Mouse (Mus musculus) limb, embryonic 14.5 days (tissue): ENCODE data around the gene Car14. TPM values are rescaled to one million over a fixed set of nuclear protein-coding genes. Genes with fewer than 3 reads are reported as not detected.
A peak's percentile ranks its signal among the peaks of the same experiment; 100 is the strongest.
"Not testable (repeated sequence)": the region's sequence is repeated elsewhere in the genome, so short reads cannot be mapped to it uniquely, and the experiment has no call there.

ENCODE experiments used
- ATAC-seq: fragments of 200-750 bp; cut with Nextera tagmentation; 2 replicates; pipeline ENCODE4 v1.8.0; 2017; ENCODE audit warnings: low read depth, moderate number of reproducible peaks, moderate TSS enrichment; ENCODE audit not compliant: low FRiP score
- DNase-seq: peaks from one replicate; pipeline ENCODE4 v3.0.0-alpha.2; 2015; ENCODE audit warnings: low spot score
- H3K27ac ChIP-seq: fragments of 300-500 bp; sonication (generic); replicated peaks from 2 replicates; pipeline ENCODE4 v1.5.1; 2014; ENCODE audit warnings: low read depth, mild to moderate bottlenecking, low read length, moderate library complexity, mixed read lengths
- H3K27me3 ChIP-seq: fragments of 300-500 bp; sonication (generic); 2 replicates; pipeline ENCODE4 v1.6.1; 2014; ENCODE audit warnings: low read length, mixed read lengths; ENCODE audit not compliant: control insufficient read depth, insufficient read depth
- H3K36me3 ChIP-seq: fragments of 300-500 bp; sonication (generic); 2 replicates; pipeline ENCODE4 v1.6.1; 2014; ENCODE audit warnings: mild to moderate bottlenecking, low read length, moderate library complexity, mixed read lengths; ENCODE audit not compliant: control insufficient read depth, insufficient read depth
- H3K4me1 ChIP-seq: fragments of 300-500 bp; sonication (generic); 2 replicates; pipeline ENCODE4 v1.6.1; 2014; ENCODE audit warnings: antibody characterized with exemption, low read length, mixed read lengths; ENCODE audit not compliant: control insufficient read depth, insufficient read depth
- H3K4me2 ChIP-seq: fragments of 300-500 bp; sonication (generic); replicated peaks from 2 replicates; pipeline ENCODE4 v1.6.1; 2014; ENCODE audit warnings: low read depth, mild to moderate bottlenecking, low read length, moderate library complexity; ENCODE audit not compliant: severe bottlenecking
- H3K4me3 ChIP-seq: fragments of 300-500 bp; sonication (generic); replicated peaks from 2 replicates; pipeline ENCODE4 v1.5.1; 2014; ENCODE audit warnings: low read length
- H3K9ac ChIP-seq: fragments of 300-500 bp; sonication (generic); 2 replicates; pipeline ENCODE4 v1.6.1; 2014; ENCODE audit warnings: mild to moderate bottlenecking, low read depth, low read length, moderate library complexity; ENCODE audit not compliant: severe bottlenecking
- H3K9me3 ChIP-seq: fragments of 300-500 bp; sonication (generic); 2 replicates; pipeline ENCODE4 v1.6.1; 2016; ENCODE audit warnings: low read length; ENCODE audit not compliant: control insufficient read depth
- POLR2A ChIP-seq: fragments of 200-500 bp; IDR thresholded peaks from 2 replicates; pipeline ENCODE4 v1.8.0; 2012; ENCODE audit warnings: inconsistent platforms, mild to moderate bottlenecking, moderate library complexity, borderline replicate concordance; ENCODE audit not compliant: insufficient read depth, insufficient read length; ENCODE audit errors: extremely low read depth
- WGBS: fragments of 180-500 bp; shearing (Covaris S2); extraction: QIAGEN DNeasy Blood & Tissue Kit; methylation state at CpG from one replicate; pipeline ENCODE4 v1.1.7; 2014; 5-methylcytosine and 5-hydroxymethylcytosine counted together
- polyA plus RNA-seq, 2 experiments: library from polyadenylated mRNA; depleted of rRNA in 1 of 2; stranded (reverse) in 1 of 2; unstranded in 1 of 2; fragments of >200 nt; fragmentation: Nextera tagmentation in 1 of 2; extraction: Ambion mirVana in 1 of 2; gene quantifications; 2 replicates each; pipeline versions ENCODE4 v1.2.1 to v1.2.3; 2012 to 2014

The Car14 gene
- polyA plus RNA-seq, 2 experiments: 11.3 to 11.5 TPM

DNA sequence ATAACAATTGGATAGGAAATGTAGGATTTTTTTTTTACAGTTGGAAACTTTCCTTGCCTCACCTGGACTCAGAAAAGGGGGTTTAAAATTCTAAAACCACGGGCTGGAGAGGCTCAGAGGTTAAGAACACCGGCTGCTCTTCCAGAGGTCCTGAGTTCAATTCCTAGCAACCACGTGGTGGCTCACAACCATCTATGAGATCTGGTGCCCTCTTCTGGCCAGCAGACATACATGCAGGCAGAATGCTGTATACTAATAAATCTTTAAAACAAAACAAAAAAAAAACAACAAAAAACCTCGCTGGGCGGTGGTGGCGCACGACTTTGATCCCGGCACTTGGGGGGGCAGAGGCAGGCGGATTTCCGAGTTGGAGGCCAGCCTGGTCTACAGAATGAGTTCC lies 43.3 kb downstream of the Car14 start:
- Histone ChIP-seq H3K9me3 (no peaks in the 10 kb centered on the region), H3K27me3 (no peaks in the 10 kb centered on the region), H3K4me2 (no peak overlapping the region), H3K36me3 (peaks cover 25% of the 10 kb centered on the region), H3K4me3 (no peak overlapping the region), H3K9ac (no peak overlapping the region), H3K27ac (no peak overlapping the region), H3K4me1 (no peaks in the 10 kb centered on the region)
- ATAC-seq (no peak), DNase-seq (no peak)
- 80% methylated on average over 10 of the region's 10 CpGs for WGBS
- TF ChIP-seq POLR2A: no peak

DNA sequence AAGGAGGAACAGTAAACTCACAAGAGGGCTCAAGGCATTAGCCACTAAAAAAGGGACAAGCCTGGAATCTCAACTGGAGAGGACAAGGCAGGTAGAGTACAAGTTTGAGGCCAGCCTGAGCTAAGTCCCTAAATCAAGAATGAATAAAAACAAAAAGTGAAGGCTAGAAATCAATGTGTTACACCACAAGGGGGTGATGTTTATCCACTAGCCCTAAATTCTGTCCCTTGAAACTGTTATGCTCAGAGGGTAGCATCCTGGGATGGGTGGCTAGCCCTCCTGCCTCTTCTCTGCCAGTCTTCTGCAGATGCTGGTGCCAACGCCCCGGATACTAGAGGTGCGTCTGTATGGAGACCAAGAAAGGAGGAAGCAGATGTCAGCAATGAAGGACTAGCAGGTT lies 44.2 kb downstream of the Car14 start:
- WGBS: 90% methylated on average over 3 of the region's 3 CpGs
- ATAC-seq: no peak
- peaks cover 23% of the 10 kb centered on the region for H3K36me3 ChIP-seq

DNA sequence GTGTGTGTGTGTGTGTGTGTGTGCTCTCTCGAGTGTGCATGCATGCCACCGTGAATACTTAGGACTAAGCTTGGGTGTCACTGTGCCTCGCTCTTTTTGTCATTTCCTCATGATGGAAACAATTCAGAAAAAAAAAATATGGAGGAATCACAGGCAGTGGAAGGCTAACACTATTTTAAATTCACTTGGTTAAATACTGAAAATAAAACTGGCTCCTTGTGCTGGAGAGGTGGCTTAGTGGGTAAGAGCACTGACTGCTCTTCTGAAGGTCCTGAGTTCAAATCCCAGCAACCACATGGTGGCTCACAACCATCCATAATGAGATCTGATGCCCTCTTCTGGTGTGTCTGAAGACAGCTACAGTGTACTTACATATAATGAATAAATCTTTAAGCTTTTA lies 46.2 kb downstream of the Car14 start:
- H3K4me3 ChIP-seq, ATAC-seq, H3K4me2 ChIP-seq, H3K27me3 ChIP-seq, H3K4me1 ChIP-seq, DNase-seq, H3K27ac ChIP-seq, H3K9me3 ChIP-seq, H3K9ac ChIP-seq: not testable (repeated sequence)
- H3K36me3 ChIP-seq: peaks cover 12% of the 10 kb centered on the region
- WGBS: 78% methylated on average over 3 of the region's 3 CpGs

More for the DNA sequence above, 44.2 kb downstream of the Car14 start:
- Histone ChIP-seq H3K9ac (no peak overlapping the region), H3K27me3 (no peaks in the 10 kb centered on the region), H3K4me1 (no peaks in the 10 kb centered on the region), H3K9me3 (no peaks in the 10 kb centered on the region), H3K4me2 (no peak overlapping the region), H3K27ac (no peak overlapping the region), H3K4me3 (no peak overlapping the region)
- no peak for TF ChIP-seq POLR2A
- DNase-seq: no peak

DNA sequence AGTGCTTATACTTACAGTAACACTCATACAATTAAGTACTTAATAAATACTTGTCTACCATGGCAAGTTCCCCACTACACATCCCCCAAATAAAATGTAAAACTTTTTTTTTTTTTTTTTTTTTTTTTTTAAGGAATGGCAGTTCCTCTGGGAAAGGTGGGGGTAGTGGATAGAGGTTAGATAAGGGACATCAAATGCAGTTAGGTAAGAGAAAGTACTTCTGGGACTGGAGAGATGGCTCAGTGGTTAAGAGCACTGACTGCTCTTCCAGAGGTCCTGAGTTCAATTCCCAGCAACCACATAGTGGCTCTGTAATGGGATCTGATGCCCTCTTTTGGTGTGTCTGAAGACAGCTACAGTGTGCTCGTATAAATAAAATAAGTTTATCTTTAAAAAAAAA lies 47.4 kb downstream of the Car14 start:
- not testable (repeated sequence) for H3K9me3 ChIP-seq, H3K9ac ChIP-seq, ATAC-seq, H3K27ac ChIP-seq, H3K4me1 ChIP-seq, DNase-seq, H3K27me3 ChIP-seq, H3K4me3 ChIP-seq, H3K4me2 ChIP-seq
- H3K36me3 ChIP-seq: peaks cover 20% of the 10 kb centered on the region
- WGBS: 86% methylated on average over 1 of the region's 1 CpGs

DNA sequence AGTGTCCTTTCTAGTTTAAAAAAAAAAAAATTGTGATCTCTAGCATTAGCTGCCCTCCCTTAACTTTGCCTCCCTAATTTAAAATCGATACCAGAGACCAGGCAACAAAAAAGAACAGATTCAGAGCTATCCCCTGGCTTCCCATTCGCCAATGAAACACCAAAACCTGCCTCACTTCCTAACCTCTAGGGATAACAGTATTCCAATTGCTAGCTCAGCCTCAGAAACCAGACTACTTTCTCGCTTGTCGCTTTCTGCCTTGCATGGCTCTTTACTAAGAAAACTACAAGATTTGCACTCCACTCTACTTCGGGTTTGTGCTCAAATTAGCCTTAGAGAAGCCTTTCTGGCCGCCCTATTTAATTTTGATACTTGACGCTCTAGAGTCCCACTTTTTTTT lies 48.4 kb downstream of the Car14 start:
- ATAC-seq: 0 out of 2 replicates have a peak, but pooled peaks have one; percentile 14
- H3K36me3 ChIP-seq: peaks cover 25% of the 10 kb centered on the region
- WGBS: 22% methylated on average over 7 of the region's 7 CpGs
- peak overlapping the region; percentile 87 for H3K4me3 ChIP-seq
- H3K27me3 ChIP-seq: no peaks in the 10 kb centered on the region
- H3K27ac ChIP-seq: peak overlapping the region; percentile 79
- H3K4me1 ChIP-seq: peaks cover 7% of the 10 kb centered on the region
- DNase-seq: no peak
- H3K9me3 ChIP-seq: no peaks in the 10 kb centered on the region
- TF ChIP-seq POLR2A: no peak
- H3K9ac ChIP-seq: peak overlapping the region; percentile 81
- peak overlapping the region; percentile 65 for H3K4me2 ChIP-seq

DNA sequence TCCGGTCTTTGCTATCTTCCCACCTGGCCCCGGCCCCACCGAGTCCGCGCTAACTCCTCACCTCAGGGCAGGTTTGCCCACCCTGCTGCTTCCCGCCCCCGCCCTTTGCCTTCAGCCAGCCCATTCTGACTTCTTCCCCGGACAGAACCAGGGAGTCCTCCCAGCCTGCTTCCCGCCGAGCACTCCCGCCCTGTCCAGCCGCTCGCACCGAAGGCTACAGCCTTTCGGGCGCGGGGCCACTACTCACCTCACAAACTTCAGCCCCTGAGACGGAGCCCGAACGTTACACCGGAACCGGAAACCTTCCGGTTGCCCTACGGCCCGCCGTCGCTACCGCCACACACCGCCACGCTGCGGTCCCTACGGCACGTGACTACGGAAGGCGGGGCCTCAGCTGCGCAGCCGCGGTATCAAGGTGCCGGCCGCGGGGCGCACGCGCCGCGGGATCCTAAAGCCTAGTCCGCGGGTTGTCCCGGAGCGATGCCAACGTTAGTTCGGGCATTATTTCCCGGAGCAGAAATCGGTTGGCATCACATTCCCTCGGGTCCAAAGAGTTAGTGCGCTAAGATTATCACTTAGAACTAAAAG lies 48.9 kb downstream of the Car14 start, which contains the start of gene Prpf3:
Gene Prpf3, minus strand, starts transcription at position 384 of the 588 bp plus-strand sequence.
- Histone ChIP-seq H3K9ac (peak within 1 kb of the TSS; percentile 81), H3K4me3 (peak within 1 kb of the TSS; percentile 87), H3K4me2 (peak within 1 kb of the TSS; percentile 65), H3K9me3 (no peaks in the 10 kb centered on the region), H3K4me1 (peaks cover 7% of the 10 kb centered on the region), H3K27ac (peak within 1 kb of the TSS; percentile 79), H3K27me3 (no peaks in the 10 kb centered on the region), H3K36me3 (peaks cover 31% of the 10 kb centered on the region)
- WGBS: under 1% methylated on average over 56 of the region's 56 CpGs
- ATAC-seq: peak; percentile 98
- peak; percentile 94 for DNase-seq
- TF ChIP-seq POLR2A: no peak; the same call in 1 of the 2 replicates
